Mouse (Mus musculus): ENCODE measurements at regions not wholly inside any gene's neighbourhood (a gene's known extent, or its start where the extent isn't known, plus 50 kb on each side); places are given as distances from the start of the nearest gene placed in this dataset.

DNA sequence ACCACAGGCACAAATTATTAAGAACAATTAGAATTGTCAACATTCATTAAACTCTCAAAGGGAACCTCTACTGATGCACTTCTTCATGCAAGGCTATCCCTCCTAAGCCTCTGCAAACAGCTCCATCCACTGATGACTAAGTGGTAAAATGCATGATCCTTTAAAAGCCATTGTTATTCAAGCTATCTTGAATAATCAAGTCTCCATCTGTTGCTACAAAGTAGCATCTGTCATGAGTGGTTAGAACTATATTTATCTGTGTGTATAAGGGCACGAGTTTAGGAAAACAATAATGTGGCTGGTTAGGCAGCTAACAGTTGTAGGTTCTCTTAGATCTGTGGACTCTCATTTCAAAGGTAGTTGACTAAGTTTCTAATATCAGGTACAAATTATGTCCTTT is 463.4 kb upstream of the Pcdh20 start:
- no peak for TF ChIP-seq CTCF (IDR thresholded peaks at IDR 0.05; ENCODE audit: low read depth, low read length)
- TF ChIP-seq POLR2A (IDR thresholded peaks at IDR 0.05; ENCODE audit: insufficient read depth, low read length): no peak
- no peak for TF ChIP-seq EP300 (IDR thresholded peaks at IDR 0.05; ENCODE audit: insufficient read depth, low read depth, low read length)

Measured in ES-Bruce4 (cell line).